Mouse (Mus musculus) MEL (cell line): ENCODE measurements around the gene 4930503B20Rik.

ENCODE experiments used
- CHD1 ChIP-seq: IDR thresholded peaks from 2 replicates; pipeline ENCODE4 v1.6.1; 2012; ENCODE audit warnings: low read depth, mild to moderate bottlenecking, inconsistent platforms, low read length, improper control_type of control experiment
- CTCF ChIP-seq, 3 experiments: IDR thresholded peaks in 2 of 3; conservative IDR thresholded peaks in 1 of 3; 2 replicates each; pipeline ENCODE4 v1.5.1; 2011 to 2012; ENCODE audit warnings: low read length in 3 of 3, low read depth in 2 of 3, mild to moderate bottlenecking in 2 of 3, improper control_type of control experiment in 1 of 3, inconsistent platforms in 1 of 3, mixed read lengths in 1 of 3, moderate library complexity in 1 of 3; ENCODE audit not compliant: control insufficient read depth in 1 of 3, insufficient read depth in 1 of 3, poor library complexity in 1 of 3, severe bottlenecking in 1 of 3
- EP300 ChIP-seq, 2 experiments: IDR thresholded peaks; 2 replicates each; pipeline ENCODE4 v1.6.1; 2011; ENCODE audit warnings: improper control_type of control experiment in 2 of 2, low read length in 2 of 2, low read depth in 1 of 2, mild to moderate bottlenecking in 1 of 2
- POLR2A ChIP-seq, 2 experiments: IDR thresholded peaks; 2 replicates each; pipeline ENCODE4 v1.6.1; 2011 to 2012; ENCODE audit warnings: low read length in 2 of 2, mild to moderate bottlenecking in 2 of 2, control low read depth in 1 of 2, improper control_type of control experiment in 1 of 2, low read depth in 1 of 2, moderate library complexity in 1 of 2; ENCODE audit not compliant: control insufficient read depth in 1 of 2, insufficient read depth in 1 of 2, poor library complexity in 1 of 2
- ZC3H11A ChIP-seq: IDR thresholded peaks from 2 replicates; pipeline ENCODE4 v1.6.1; 2012; ENCODE audit warnings: low read depth, mild to moderate bottlenecking, inconsistent platforms, low read length, improper control_type of control experiment

- TF ChIP-seq ZC3H11A (no peak), POLR2A (IDR thresholded peaks at IDR 0.05; ENCODE audit: control insufficient read depth in 1 of 2, insufficient read depth in 1 of 2, low read depth in 1 of 2, low read length in 2 of 2, poor library complexity in 1 of 2) (no peak), CTCF (IDR thresholded peaks at IDR 0.05 in 2 of 3, conservative IDR thresholded peaks at IDR 0.05 in 1 of 3; ENCODE audit: control insufficient read depth in 1 of 3, insufficient read depth in 1 of 3, low read depth in 2 of 3, low read length in 3 of 3, poor library complexity in 1 of 3, severe bottlenecking in 1 of 3) (no peak), EP300 (IDR thresholded peaks at IDR 0.05; ENCODE audit: low read depth in 1 of 2, low read length in 2 of 2) (no peak), CHD1 (no peak)
These were observed 49.9 kb downstream of the 4930503B20Rik start for GRCm38 (mm10) chr3:146601205-146601604.
